Mouse (Mus musculus): ENCODE results near the gene Fam208a. TPM values are rescaled to one million over a fixed set of nuclear protein-coding genes. Genes with fewer than 3 reads are reported as not detected.
A peak's percentile ranks its signal among the peaks of the same experiment; 100 is the strongest.

Fam208a gene
- total and polyA plus RNA-seq, 2 experiments from 2014 or later: 8.1 to 50.9 TPM

DNA sequence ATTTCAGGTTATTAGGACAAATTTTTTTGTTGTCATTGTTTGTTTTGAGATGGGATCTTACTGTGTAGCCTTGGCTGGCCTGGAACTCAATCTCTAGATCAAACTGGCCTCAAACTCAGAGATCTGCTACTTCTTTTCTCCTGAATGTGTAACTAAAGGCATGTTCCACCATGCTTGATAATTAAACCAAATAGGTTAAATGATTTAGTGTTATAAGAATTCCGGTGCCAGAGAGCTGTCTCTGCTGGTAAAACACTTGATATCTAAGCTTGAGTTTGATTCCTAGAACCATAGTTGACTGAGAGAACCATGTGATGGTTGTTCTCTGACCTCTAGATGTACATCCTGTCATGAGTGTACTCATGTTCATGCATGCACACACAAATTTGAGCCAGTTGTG, 7.5 kb downstream of the Fam208a start:
- H3K4me3 ChIP-seq (ENCODE audit: low read depth, low read length): no peak overlapping the region
- H3K4me1 ChIP-seq (ENCODE audit: insufficient read depth): no peaks in the 10 kb centered on the region
- no peak overlapping the region for H3K27ac ChIP-seq (ENCODE audit: low read depth, low read length)
- H3K27me3 ChIP-seq (ENCODE audit: insufficient read depth, low read length): no peaks in the 10 kb centered on the region
- WGBS: 100% methylated on average over 1 of the region's 1 CpGs
- H3K9me3 ChIP-seq (ENCODE audit: low read length): no peaks in the 10 kb centered on the region
- no peak for DNase-seq
- no peaks in the 10 kb centered on the region for H3K36me3 ChIP-seq (ENCODE audit: insufficient read depth)
- TF ChIP-seq CTCF (IDR thresholded peaks at IDR 0.05; ENCODE audit: low read depth): no peak
- ATAC-seq: no peak
- H3K4me2 ChIP-seq (ENCODE audit: low read depth): no peak overlapping the region
- H3K9ac ChIP-seq: no peak overlapping the region

DNA sequence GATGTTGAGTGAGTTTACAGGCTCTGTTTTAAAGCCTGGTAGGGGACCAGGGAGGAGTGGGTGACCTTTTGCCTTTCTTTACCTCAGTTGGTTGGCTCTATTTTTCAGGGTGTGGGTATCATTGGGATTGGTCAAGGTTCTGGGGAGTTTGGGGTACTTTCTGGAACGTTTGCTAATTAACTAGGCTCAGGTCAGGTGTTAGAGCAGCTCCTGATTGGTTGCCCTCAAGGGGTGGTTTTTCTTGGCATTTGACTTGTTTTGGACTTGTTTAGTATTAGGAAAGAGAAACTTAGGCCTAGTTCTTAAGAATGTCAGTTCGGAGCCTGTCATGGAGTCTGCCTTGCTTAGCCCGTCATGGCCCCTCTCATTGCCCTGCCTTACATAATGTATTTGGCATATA, 8.2 kb downstream of the Fam208a start:
- H3K4me2 ChIP-seq (ENCODE audit: low read depth): no peak overlapping the region
- no peak overlapping the region for H3K4me3 ChIP-seq (ENCODE audit: low read depth, low read length)
- no peak for TF ChIP-seq CTCF (IDR thresholded peaks at IDR 0.05; ENCODE audit: low read depth)
- H3K27ac ChIP-seq (ENCODE audit: low read depth, low read length): no peak overlapping the region
- WGBS: 85% methylated on average over 3 of the region's 3 CpGs
- no peak for ATAC-seq
- H3K36me3 ChIP-seq (ENCODE audit: insufficient read depth): no peaks in the 10 kb centered on the region
- no peak for DNase-seq
- H3K9me3 ChIP-seq (ENCODE audit: low read length): no peaks in the 10 kb centered on the region
- no peaks in the 10 kb centered on the region for H3K4me1 ChIP-seq (ENCODE audit: insufficient read depth)
- H3K27me3 ChIP-seq (ENCODE audit: insufficient read depth, low read length): no peaks in the 10 kb centered on the region
- H3K9ac ChIP-seq: no peak overlapping the region

DNA sequence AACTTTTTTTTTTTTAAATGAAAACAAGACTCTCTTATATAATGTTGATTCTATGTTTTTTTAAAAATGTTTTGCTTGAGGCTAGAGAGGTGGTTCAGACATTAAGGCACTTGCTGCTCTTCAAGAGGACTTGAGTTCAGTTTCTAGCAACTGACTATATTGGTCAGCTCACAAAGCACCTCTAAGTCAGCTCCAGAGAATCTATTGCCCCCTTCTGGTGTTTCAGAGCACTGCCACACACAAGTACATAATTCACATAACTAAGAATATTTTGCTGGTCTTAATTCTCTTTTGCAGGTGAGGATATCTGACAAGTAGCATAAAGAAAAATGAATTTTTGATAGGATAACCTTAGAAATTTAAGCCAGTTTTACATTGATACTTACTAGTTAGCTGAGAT, 12.3 kb downstream of the Fam208a start:
- H3K36me3 ChIP-seq (ENCODE audit: insufficient read depth): peaks cover 4% of the 10 kb centered on the region
- TF ChIP-seq CTCF (IDR thresholded peaks at IDR 0.05; ENCODE audit: low read depth): peak; percentile 44
- H3K27me3 ChIP-seq (ENCODE audit: insufficient read depth, low read length): no peaks in the 10 kb centered on the region
- H3K9me3 ChIP-seq (ENCODE audit: low read length): no peaks in the 10 kb centered on the region
- ATAC-seq (no peak), DNase-seq (no peak)
- no peak overlapping the region for H3K27ac ChIP-seq (ENCODE audit: low read depth, low read length)
- no peak overlapping the region for H3K4me3 ChIP-seq (ENCODE audit: low read depth, low read length)
- no peak overlapping the region for H3K9ac ChIP-seq
- no peak overlapping the region for H3K4me2 ChIP-seq (ENCODE audit: low read depth)
- no peaks in the 10 kb centered on the region for H3K4me1 ChIP-seq (ENCODE audit: insufficient read depth)

DNA sequence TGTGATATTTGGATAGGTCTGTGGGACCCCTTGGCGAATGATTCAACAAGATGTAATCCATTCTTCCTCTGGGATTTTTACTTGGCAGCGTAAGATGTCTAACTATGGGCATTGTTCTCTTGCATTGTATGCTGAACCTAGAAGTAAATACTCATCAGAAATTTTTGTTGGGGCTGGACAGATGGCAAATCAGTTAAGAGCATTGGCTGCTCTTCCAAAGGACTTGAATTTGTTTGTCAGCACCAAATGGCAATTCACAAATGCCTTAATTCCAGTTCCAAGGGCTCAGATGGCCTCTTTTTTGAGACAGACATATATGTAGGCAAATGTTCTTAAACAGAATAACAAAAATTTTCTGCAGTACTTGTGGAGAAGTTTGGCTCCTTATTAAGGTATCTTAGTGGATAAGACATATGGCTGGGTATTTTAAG, 16.2 kb downstream of the Fam208a start:
- H3K4me3 ChIP-seq (ENCODE audit: low read depth, low read length): no peak overlapping the region
- peak; percentile 37 for DNase-seq
- H3K9ac ChIP-seq: no peak overlapping the region
- H3K9me3 ChIP-seq (ENCODE audit: low read length): no peaks in the 10 kb centered on the region
- no peak for ATAC-seq
- no peaks in the 10 kb centered on the region for H3K27me3 ChIP-seq (ENCODE audit: insufficient read depth, low read length)
- H3K4me2 ChIP-seq (ENCODE audit: low read depth): no peak overlapping the region
- H3K27ac ChIP-seq (ENCODE audit: low read depth, low read length): 0 out of 2 replicates have a peak overlapping the region, but pooled peaks have one; percentile 45
- no peak for TF ChIP-seq CTCF (IDR thresholded peaks at IDR 0.05; ENCODE audit: low read depth)
- H3K36me3 ChIP-seq (ENCODE audit: insufficient read depth): peaks cover 15% of the 10 kb centered on the region
- H3K4me1 ChIP-seq (ENCODE audit: insufficient read depth): no peaks in the 10 kb centered on the region
- 63% methylated on average over 2 of the region's 2 CpGs for WGBS

DNA sequence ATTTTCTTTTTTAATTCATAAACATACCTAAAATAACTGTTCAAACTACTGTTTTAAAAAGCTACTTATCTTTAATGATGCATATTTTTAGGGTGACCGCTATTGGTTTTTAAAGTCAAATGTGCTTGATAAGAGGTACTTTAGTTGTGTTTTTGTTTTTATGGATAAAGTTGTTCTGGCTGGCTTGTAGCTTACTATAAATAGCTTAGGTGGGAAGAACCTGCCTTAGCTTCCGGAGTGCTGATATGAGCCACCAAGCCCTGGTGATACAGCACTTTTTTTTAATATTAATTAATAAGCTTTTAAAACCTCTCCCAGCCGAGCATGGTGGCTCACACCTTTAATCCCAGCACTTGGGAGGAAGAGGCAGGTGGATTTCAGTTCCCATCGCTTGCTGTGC, 18.3 kb downstream of the Fam208a start:
- no peaks in the 10 kb centered on the region for H3K4me1 ChIP-seq (ENCODE audit: insufficient read depth)
- no peaks in the 10 kb centered on the region for H3K27me3 ChIP-seq (ENCODE audit: insufficient read depth, low read length)
- DNase-seq (no peak), ATAC-seq (no peak)
- no peak overlapping the region for H3K4me2 ChIP-seq (ENCODE audit: low read depth)
- no peak for TF ChIP-seq CTCF (IDR thresholded peaks at IDR 0.05; ENCODE audit: low read depth)
- no peak overlapping the region for H3K9ac ChIP-seq
- 87% methylated on average over 4 of the region's 4 CpGs for WGBS
- H3K27ac ChIP-seq (ENCODE audit: low read depth, low read length): no peak overlapping the region
- H3K9me3 ChIP-seq (ENCODE audit: low read length): no peaks in the 10 kb centered on the region
- H3K4me3 ChIP-seq (ENCODE audit: low read depth, low read length): no peak overlapping the region
- H3K36me3 ChIP-seq (ENCODE audit: insufficient read depth): peaks cover 19% of the 10 kb centered on the region

DNA sequence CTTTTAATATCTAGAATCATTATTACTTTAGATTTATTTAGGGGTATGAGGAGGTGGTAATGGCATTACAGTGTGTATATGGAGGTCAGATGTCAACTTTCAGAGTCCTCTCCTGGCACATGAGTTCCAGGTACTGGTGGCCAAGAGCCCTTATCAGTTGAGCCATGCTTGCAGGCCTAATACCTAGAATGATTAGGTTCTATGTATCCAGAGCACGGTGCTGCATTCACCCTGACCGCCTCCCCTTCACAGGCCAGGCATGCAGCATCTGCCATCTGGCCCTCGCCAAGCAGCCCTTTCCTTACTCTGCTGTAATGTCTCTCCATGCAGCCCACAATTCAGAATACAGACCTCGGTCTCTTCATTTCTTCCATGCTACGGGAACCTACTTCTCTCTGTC, 62.8 kb downstream of the Fam208a start:
- H3K4me1 ChIP-seq (ENCODE audit: insufficient read depth): no peaks in the 10 kb centered on the region
- no peak for DNase-seq
- no peaks in the 10 kb centered on the region for H3K9me3 ChIP-seq (ENCODE audit: low read length)
- ATAC-seq: no peak
- H3K27me3 ChIP-seq (ENCODE audit: insufficient read depth, low read length): no peaks in the 10 kb centered on the region
- TF ChIP-seq CTCF (IDR thresholded peaks at IDR 0.05; ENCODE audit: low read depth): no peak
- H3K36me3 ChIP-seq (ENCODE audit: insufficient read depth): peaks cover 71% of the 10 kb centered on the region
- no peak overlapping the region for H3K4me3 ChIP-seq (ENCODE audit: low read depth, low read length)
- no peak overlapping the region for H3K4me2 ChIP-seq (ENCODE audit: low read depth)
- WGBS: 92% methylated on average over 5 of the region's 5 CpGs
- H3K27ac ChIP-seq (ENCODE audit: low read depth, low read length): no peak overlapping the region
- no peak overlapping the region for H3K9ac ChIP-seq

DNA sequence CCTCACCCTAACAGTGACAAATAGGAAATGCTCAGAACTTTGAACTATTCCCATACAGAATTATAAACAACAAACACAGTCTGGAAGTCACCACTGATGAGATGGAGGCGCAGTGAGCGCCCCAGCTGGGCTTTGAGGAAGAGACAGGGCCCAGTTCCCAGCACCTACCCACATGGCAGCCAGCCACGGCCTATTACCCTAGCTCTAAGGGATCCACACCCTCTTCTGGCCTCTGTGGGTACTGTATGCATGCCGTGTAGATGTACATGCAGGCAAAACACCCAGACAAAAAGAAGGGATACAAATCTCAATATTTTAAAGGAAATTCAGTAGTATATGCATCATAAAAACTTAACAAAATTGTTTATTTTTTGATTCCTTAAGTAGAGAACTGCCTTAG, 64.9 kb downstream of the Fam208a start:
- Histone ChIP-seq H3K27ac (ENCODE audit: low read depth, low read length) (no peak overlapping the region), H3K9ac (no peak overlapping the region), H3K4me3 (ENCODE audit: low read depth, low read length) (no peak overlapping the region), H3K4me2 (ENCODE audit: low read depth) (no peak overlapping the region), H3K27me3 (ENCODE audit: insufficient read depth, low read length) (no peaks in the 10 kb centered on the region), H3K4me1 (ENCODE audit: insufficient read depth) (no peaks in the 10 kb centered on the region), H3K9me3 (ENCODE audit: low read length) (no peaks in the 10 kb centered on the region), H3K36me3 (ENCODE audit: insufficient read depth) (peaks cover 69% of the 10 kb centered on the region)
- ATAC-seq (no peak), DNase-seq (no peak)
- WGBS: 89% methylated on average over 4 of the region's 4 CpGs
- no peak for TF ChIP-seq CTCF (IDR thresholded peaks at IDR 0.05; ENCODE audit: low read depth)

DNA sequence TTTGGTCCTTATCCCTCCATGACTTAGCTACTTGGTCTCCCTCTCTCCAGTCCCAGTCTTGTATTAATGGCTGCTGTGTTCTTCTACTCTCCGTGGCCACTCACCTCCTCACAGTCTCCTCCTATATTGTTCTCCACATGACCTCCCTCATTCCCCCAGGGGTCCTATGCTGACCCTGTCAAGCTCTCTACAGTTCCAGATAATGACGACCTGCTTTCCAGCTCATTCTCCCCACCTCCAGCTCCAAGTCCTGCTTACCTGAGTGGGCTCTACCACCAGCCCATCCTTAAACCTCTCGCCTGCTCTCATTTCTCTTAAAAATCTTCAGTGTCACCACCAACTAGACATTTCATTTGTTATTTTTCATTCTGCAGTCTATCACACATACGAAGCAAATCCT, 72.5 kb downstream of the Fam208a start:
- peaks cover 23% of the 10 kb centered on the region for H3K36me3 ChIP-seq (ENCODE audit: insufficient read depth)
- no peak overlapping the region for H3K27ac ChIP-seq (ENCODE audit: low read depth, low read length)
- H3K4me3 ChIP-seq (ENCODE audit: low read depth, low read length): no peak overlapping the region
- no peaks in the 10 kb centered on the region for H3K27me3 ChIP-seq (ENCODE audit: insufficient read depth, low read length)
- WGBS: 86% methylated on average over 4 of the region's 4 CpGs
- no peak overlapping the region for H3K9ac ChIP-seq
- no peak for ATAC-seq
- TF ChIP-seq CTCF (IDR thresholded peaks at IDR 0.05; ENCODE audit: low read depth): no peak
- H3K9me3 ChIP-seq (ENCODE audit: low read length): no peaks in the 10 kb centered on the region
- H3K4me1 ChIP-seq (ENCODE audit: insufficient read depth): no peaks in the 10 kb centered on the region
- DNase-seq: no peak
- H3K4me2 ChIP-seq (ENCODE audit: low read depth): no peak overlapping the region

All from forebrain, postnatal 0 days (tissue).